Mouse (Mus musculus): ENCODE data around the gene Dnph1.
"Not testable (repeated sequence)": the region's sequence is repeated elsewhere in the genome, so short reads cannot be mapped to it uniquely, and the experiment has no call there.

Gene Dnph1

GRCm38 (mm10) chr17:46496623-46497434 is at the start of gene Dnph1:
TSS of gene Dnph1 (plus strand) at chr17:46496711.
- peak; percentile 60 to 79 for DNase-seq (ENCODE audit: low spot score in 2 of 2)

- no peak for DNase-seq (ENCODE audit: low spot score in 2 of 2)
Observed at GRCm38 (mm10) chr17:46452683-46453082, 43.8 kb upstream of the Dnph1 start.

- no peak for DNase-seq (ENCODE audit: low spot score in 2 of 2)
Observed at GRCm38 (mm10) chr17:46453302-46453948, 43.1 kb upstream of the Dnph1 start.

- no peak for DNase-seq (ENCODE audit: low spot score in 2 of 2)
Observed at GRCm38 (mm10) chr17:46453970-46454411, 42.5 kb upstream of the Dnph1 start.

- DNase-seq (ENCODE audit: low spot score in 2 of 2), result no peak
Observed at GRCm38 (mm10) chr17:46454539-46454938, 42.0 kb upstream of the Dnph1 start.

- DNase-seq (ENCODE audit: low spot score in 2 of 2), result no peak
Observed at GRCm38 (mm10) chr17:46455110-46455691, 41.3 kb upstream of the Dnph1 start.

GRCm38 (mm10) chr17:46457791-46458190 is 38.7 kb upstream of the Dnph1 start:
- DNase-seq (ENCODE audit: low spot score in 2 of 2), result peak; percentile 49 to 78

- DNase-seq (ENCODE audit: low spot score in 2 of 2), result no peak
Observed at GRCm38 (mm10) chr17:46458439-46458838, 38.1 kb upstream of the Dnph1 start.

GRCm38 (mm10) chr17:46460673-46461072 is 35.8 kb upstream of the Dnph1 start:
- DNase-seq (ENCODE audit: low spot score in 2 of 2), result no peak

- DNase-seq (ENCODE audit: low spot score in 2 of 2), result no peak
Observed at GRCm38 (mm10) chr17:46461347-46461746, 35.2 kb upstream of the Dnph1 start.

- no peak for DNase-seq (ENCODE audit: low spot score in 2 of 2)
Observed at GRCm38 (mm10) chr17:46462226-46462625, 34.3 kb upstream of the Dnph1 start.

- DNase-seq (ENCODE audit: low spot score in 2 of 2), result no peak
Observed at GRCm38 (mm10) chr17:46467830-46468229, 28.7 kb upstream of the Dnph1 start.

- DNase-seq (ENCODE audit: low spot score in 2 of 2), result no peak
Observed at GRCm38 (mm10) chr17:46476601-46477000, 19.9 kb upstream of the Dnph1 start.

GRCm38 (mm10) chr17:46477286-46477685 is 19.2 kb upstream of the Dnph1 start:
- DNase-seq (ENCODE audit: low spot score in 2 of 2), result no peak

- no peak for DNase-seq (ENCODE audit: low spot score in 2 of 2)
Observed at GRCm38 (mm10) chr17:46483561-46484001, 12.9 kb upstream of the Dnph1 start.

- no peak for DNase-seq (ENCODE audit: low spot score in 2 of 2)
Observed at GRCm38 (mm10) chr17:46484021-46484431, 12.5 kb upstream of the Dnph1 start.

GRCm38 (mm10) chr17:46484461-46484875 is 12.0 kb upstream of the Dnph1 start:
- DNase-seq (ENCODE audit: low spot score in 2 of 2), result no peak

GRCm38 (mm10) chr17:46486995-46487394 is 9.5 kb upstream of the Dnph1 start:
- no peak for DNase-seq (ENCODE audit: low spot score in 2 of 2)

- no peak for DNase-seq (ENCODE audit: low spot score in 2 of 2)
Observed at GRCm38 (mm10) chr17:46487431-46487830, 9.1 kb upstream of the Dnph1 start, which contains the start of gene Ttbk1. TSS of gene Ttbk1 (minus strand) at chr17:46487675.

- no peak for DNase-seq (ENCODE audit: low spot score in 2 of 2)
Observed at GRCm38 (mm10) chr17:46495486-46495885, 1.0 kb upstream of the Dnph1 start.

GRCm38 (mm10) chr17:46496081-46496480 is 430 bp upstream of the Dnph1 start:
- not testable (repeated sequence) for DNase-seq (ENCODE audit: low spot score in 2 of 2)

GRCm38 (mm10) chr17:46497956-46498355 is 1.4 kb downstream of the Dnph1 start:
- DNase-seq (ENCODE audit: low spot score in 2 of 2), result no peak

All from spleen, postnatal 4 days (tissue).